Mouse (Mus musculus) fibroblast of lung, adult 2 months (primary cell): ENCODE data around the gene Tdp1.

Experiments
- DNase-seq: peaks from one replicate; pipeline ENCODE4 v3.0.0-alpha.2; 2011; ENCODE audit warnings: low read depth

The Tdp1 gene

DNA sequence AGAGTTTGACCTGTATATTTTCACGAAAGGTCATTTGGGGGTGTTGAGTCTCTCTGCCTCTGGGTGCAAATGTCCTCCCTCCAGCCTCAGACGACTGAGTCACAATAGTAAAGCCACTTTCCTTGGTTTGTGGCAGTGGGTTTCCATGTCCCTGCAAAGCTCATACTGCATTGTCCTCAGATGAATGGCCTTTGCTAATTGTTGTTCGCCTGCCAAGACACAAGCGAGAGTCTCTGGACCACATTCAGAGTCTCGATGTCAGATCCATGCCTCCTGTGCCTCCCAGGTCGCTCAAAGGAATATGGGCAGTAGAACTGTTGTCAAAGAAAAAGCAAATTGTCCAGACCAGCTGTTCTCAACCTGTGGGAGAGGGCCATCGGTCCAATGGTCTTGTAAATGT, 116.1 kb downstream of the Tdp1 start:
- no peak for DNase-seq

DNA sequence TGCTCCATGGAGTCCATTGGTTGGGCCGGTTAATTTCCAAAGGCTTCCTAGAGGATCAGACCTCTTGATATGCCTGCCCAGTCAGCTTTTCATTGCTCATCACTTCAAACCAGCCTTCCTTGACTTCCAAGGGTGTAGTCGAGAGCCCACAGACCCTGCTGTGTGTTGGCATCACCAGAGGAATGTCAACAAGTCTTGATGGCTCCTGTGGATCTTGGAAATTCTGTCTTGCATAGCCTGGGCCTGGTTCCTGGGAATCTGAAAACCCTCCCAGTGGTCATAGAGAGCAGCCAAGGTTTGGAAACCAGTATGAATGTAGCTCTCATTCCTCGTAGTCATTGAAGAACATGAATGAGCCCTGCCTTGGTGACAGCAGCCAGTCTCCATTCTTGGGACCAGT, 116.9 kb downstream of the Tdp1 start:
- no peak for DNase-seq

- DNase-seq, result no peak
Observed at GRCm38 (mm10) chr12:100001910-100002309, 117.6 kb downstream of the Tdp1 start.

GRCm38 (mm10) chr12:100002914-100003587, 118.7 kb downstream of the Tdp1 start:
- DNase-seq, result no peak
